In genomic region chr2:78869721-78870442, GRCm38 (mm10) we compare ENCODE assay signal across 8 mouse cellular contexts. TPM values are rescaled to one million over a fixed set of nuclear protein-coding genes. Genes with fewer than 3 reads are reported as not detected.
A peak's percentile ranks its signal among the peaks of the same experiment; 100 is the strongest.
DNase-seq lines count a peak whose midpoint lies in the region; ATAC-seq and TF ChIP-seq lines count a peak whose summit lies in the region.

No protein-coding gene starts in this region.

- DNase-seq in 416B (ENCODE audit: low read depth) (peak; percentile 22), ES-E14 (ENCODE audit: low read depth, low spot score) (no peak)
- DNase-seq in cerebellum, adult 9-10 months, result peak; percentile 59
- DNase-seq in gastrocnemius, postnatal 14 days, result peak; percentile 8
- peak; percentile 25 for DNase-seq in right cerebral cortex, postnatal 25 days
- no peak for DNase-seq in ovary, postnatal 14 days (ENCODE audit: low spot score)

- H3K27ac ChIP-seq in ES-E14 (ENCODE audit: insufficient read depth, low read depth, low read length, poor library complexity, severe bottlenecking), result no peak overlapping the region
- H3K27ac ChIP-seq in kidney, embryonic 14.5 days (ENCODE audit: low read depth, low read length), result peak overlapping the region; percentile 98
- H3K27ac ChIP-seq in lung, embryonic 15.5 days, result peak overlapping the region; percentile 99

- no peaks in the 10 kb centered on the region for H3K27me3 ChIP-seq in kidney, embryonic 14.5 days (ENCODE audit: control insufficient read depth, insufficient read depth, low read length)
- no peaks in the 10 kb centered on the region for H3K27me3 ChIP-seq in lung, embryonic 15.5 days

- H3K9me3 ChIP-seq in ES-E14 (ENCODE audit: control insufficient read depth, insufficient read depth, low read depth, low read length), result no peaks in the 10 kb centered on the region
- H3K9me3 ChIP-seq in kidney, embryonic 14.5 days (ENCODE audit: control insufficient read depth, low read length), result no peaks in the 10 kb centered on the region
- no peaks in the 10 kb centered on the region for H3K9me3 ChIP-seq in lung, embryonic 15.5 days

- H3K4me3 ChIP-seq in ES-E14 (ENCODE audit: insufficient read depth in 1 of 2, low read depth in 1 of 2, low read length in 2 of 2, poor library complexity in 1 of 2, severe bottlenecking in 1 of 2), result peak overlapping the region; percentile 90 to 97
- peak overlapping the region; percentile 72 for H3K4me3 ChIP-seq in kidney, embryonic 14.5 days (ENCODE audit: low read length)
- peak overlapping the region; percentile 84 for H3K4me3 ChIP-seq in lung, embryonic 15.5 days

- peak overlapping the region; percentile 58 for H3K4me2 ChIP-seq in kidney, embryonic 14.5 days (replicated peaks; ENCODE audit: low read depth, low read length)
- peak overlapping the region; percentile 59 for H3K4me2 ChIP-seq in lung, embryonic 15.5 days

- intact Hi-C loops in gastrocnemius, postnatal 14 days (cut with DNase I; ENCODE audit: low total_unique reads), result no loop called here

- H3K4me1 ChIP-seq in ES-E14 (ENCODE audit: control insufficient read depth in 2 of 2, insufficient read depth in 2 of 2, low read length in 2 of 2, poor library complexity in 1 of 2), result no peaks in the 10 kb centered on the region; a peak in 1 of 4 replicates
- peaks cover 32% of the 10 kb centered on the region for H3K4me1 ChIP-seq in kidney, embryonic 14.5 days (ENCODE audit: control insufficient read depth, insufficient read depth, low read length)
- H3K4me1 ChIP-seq in lung, embryonic 15.5 days, result peaks cover 38% of the 10 kb centered on the region

- no peak for ATAC-seq in kidney, embryonic 14.5 days (ENCODE audit: low FRiP score, low TSS enrichment)
- no peak for ATAC-seq in lung, embryonic 15.5 days (ENCODE audit: borderline replicate concordance, extremely low read depth, low FRiP score, low TSS enrichment)

- H3K36me3 ChIP-seq in ES-E14 (ENCODE audit: control insufficient read depth, insufficient read depth, low read length, poor library complexity, severe bottlenecking), result peaks cover 4% of the 10 kb centered on the region
- H3K36me3 ChIP-seq in kidney, embryonic 14.5 days (ENCODE audit: control insufficient read depth, insufficient read depth, low read length), result peaks cover 8% of the 10 kb centered on the region; the same call in 1 of the 2 replicates
- no peaks in the 10 kb centered on the region for H3K36me3 ChIP-seq in lung, embryonic 15.5 days

- peak overlapping the region; percentile 94 for H3K9ac ChIP-seq in ES-E14 (ENCODE audit: insufficient read depth, low read depth, low read length, poor library complexity, severe bottlenecking)
- H3K9ac ChIP-seq in kidney, embryonic 14.5 days (ENCODE audit: low read depth, low read length), result peak overlapping the region; percentile 99
- H3K9ac ChIP-seq in lung, embryonic 15.5 days, result peak overlapping the region; percentile 98

- 1% methylated on average over 35 of the region's 35 CpGs for WGBS in kidney, embryonic 14.5 days
- WGBS in lung, embryonic 15.5 days, result under 1% methylated on average over 35 of the region's 35 CpGs

- in situ Hi-C loops in ES-E14 (cut with MboI; ENCODE audit: low sequenced_read_pairs in 2 of 2, unreplicated experiment in 2 of 2), result no loop called here

TF ChIP-seq in ES-E14, 5 proteins besides CTCF, POLR2A, EP300 and RAD21:
- TF ChIP-seq MAFK (IDR thresholded peaks at IDR 0.05; ENCODE audit: insufficient read depth, low read depth, low read length) (no peak), ZNF384 (IDR thresholded peaks at IDR 0.05; ENCODE audit: low read depth, low read length) (peak; percentile 69)

RNA-seq across cellular contexts. Expression of gene Ube2e3, which starts 2.0 kb away (rescaled TPM):
- 22.7 and 35.1 TPM in 2 replicates for total RNA-seq in ES-E14 (2012; rRNA removed)
- total RNA-seq in gastrocnemius, postnatal 14 days (2021), result 10 to 100 TPM; 20.1 to 20.6 TPM
- 188 and 203 TPM in 2 replicates for polyA plus RNA-seq in kidney, embryonic 14.5 days (2014; fragmentation: Nextera tagmentation; extraction: Ambion mirVana)
- polyA plus RNA-seq in lung, embryonic 15.5 days (2015; fragmentation: Nextera tagmentation; extraction: Ambion mirVana), result 168 and 176 TPM in 2 replicates

Comparison
In these comparisons a context has a peak if more than half of its experiments do, and no peak if none do; other contexts are left out.
1. DNase-seq: peak in 416B (single experiment), cerebellum, adult 9-10 months (single experiment), gastrocnemius, postnatal 14 days (single experiment) and right cerebral cortex, postnatal 25 days (single experiment); none in ES-E14 (single experiment) and ovary, postnatal 14 days (single experiment).
2. Peak in every context shown above with its lines, with median percentiles within 50 percentile points of each other: H3K4me3 ChIP-seq and H3K9ac ChIP-seq.